Mouse (Mus musculus) intestine, postnatal 0 days (tissue): ENCODE results near the gene Syt3. TPM values are rescaled to one million over a fixed set of nuclear protein-coding genes. Genes with fewer than 3 reads are reported as not detected.

Experiments used
- ATAC-seq: fragments of 200-750 bp; cut with Nextera tagmentation; 2 replicates; pipeline ENCODE4 v1.8.0; 2017; ENCODE audit warnings: mild to moderate bottlenecking, moderate TSS enrichment, moderate library complexity
- H3K27ac ChIP-seq: fragments of 300-500 bp; sonication (generic); 2 replicates; pipeline ENCODE4 v1.5.1; 2014; ENCODE audit warnings: mild to moderate bottlenecking, low read depth, low read length, moderate library complexity
- H3K27me3 ChIP-seq: fragments of 300-500 bp; sonication (generic); replicated peaks from 2 replicates; pipeline ENCODE4 v1.6.1; 2014; ENCODE audit warnings: low read length, mixed read lengths; ENCODE audit not compliant: control insufficient read depth, insufficient read depth
- H3K36me3 ChIP-seq: fragments of 300-500 bp; sonication (generic); 2 replicates; pipeline ENCODE4 v1.6.1; 2014; ENCODE audit warnings: mild to moderate bottlenecking, moderate library complexity; ENCODE audit not compliant: control insufficient read depth, insufficient read depth
- H3K4me1 ChIP-seq: fragments of 300-500 bp; sonication (generic); replicated peaks from 2 replicates; pipeline ENCODE4 v1.6.1; 2014; ENCODE audit warnings: antibody characterized with exemption, low read length, mixed read lengths; ENCODE audit not compliant: control insufficient read depth, insufficient read depth
- H3K4me2 ChIP-seq: fragments of 300-500 bp; sonication (generic); replicated peaks from 2 replicates; pipeline ENCODE4 v1.6.1; 2014; ENCODE audit warnings: low read depth, mild to moderate bottlenecking, moderate library complexity
- H3K4me3 ChIP-seq: fragments of 300-500 bp; sonication (generic); 2 replicates; pipeline ENCODE4 v1.5.1; 2014; ENCODE audit warnings: low read depth, low read length
- H3K9ac ChIP-seq: fragments of 300-500 bp; sonication (generic); 2 replicates; pipeline ENCODE4 v1.6.1; 2014; ENCODE audit warnings: mild to moderate bottlenecking, low read depth, low read length
- H3K9me3 ChIP-seq: fragments of 300-500 bp; sonication (generic); 2 replicates; pipeline ENCODE4 v1.6.1; 2016; ENCODE audit warnings: mixed run types; ENCODE audit not compliant: control insufficient read depth
- CTCF ChIP-seq: sonication (generic); IDR thresholded peaks from 2 replicates; pipeline ENCODE4 v1.5.1; 2016; ENCODE audit warnings: low read depth, mild to moderate bottlenecking, control low read depth, antibody characterized with exemption, moderate library complexity
- WGBS: fragments of 180-500 bp; shearing (Covaris S2); extraction: QIAGEN DNeasy Blood & Tissue Kit; methylation state at CpG from one replicate; pipeline ENCODE4 v1.1.7; 2014; 5-methylcytosine and 5-hydroxymethylcytosine counted together
- polyA plus RNA-seq: library from polyadenylated mRNA; unstranded; fragments of >200 nt; fragmentation: Nextera tagmentation; extraction: Ambion mirVana; gene quantifications from 2 replicates; pipeline ENCODE4 v1.2.1, GENCODE M21; 2015

Gene Syt3
- polyA plus RNA-seq, 1 experiment from 2014 or later = 0.55 TPM

GRCm38 (mm10) chr7:44393284-44393683 is 9.4 kb downstream of the Syt3 start:
- TF ChIP-seq CTCF = no peak
- ATAC-seq = no peak
- Histone ChIP-seq H3K4me3 (no peak overlapping the region), H3K27me3 (no peaks in the 10 kb centered on the region), H3K4me2 (no peak overlapping the region), H3K4me1 (no peaks in the 10 kb centered on the region), H3K36me3 (no peaks in the 10 kb centered on the region), H3K9me3 (no peaks in the 10 kb centered on the region), H3K9ac (no peak overlapping the region), H3K27ac (no peak overlapping the region)
- WGBS = 84% methylated on average over 17 of the region's 17 CpGs

- peak; percentile 83 for TF ChIP-seq CTCF
- H3K27ac ChIP-seq = no peak overlapping the region
- ATAC-seq = peak; percentile 55
- no peaks in the 10 kb centered on the region for H3K9me3 ChIP-seq
- WGBS = 13% methylated on average over 3 of the region's 3 CpGs
- no peaks in the 10 kb centered on the region for H3K4me1 ChIP-seq
- no peaks in the 10 kb centered on the region for H3K36me3 ChIP-seq
- no peaks in the 10 kb centered on the region for H3K27me3 ChIP-seq
- H3K4me3 ChIP-seq = no peak overlapping the region
- H3K4me2 ChIP-seq = no peak overlapping the region
- H3K9ac ChIP-seq = no peak overlapping the region
Observed at GRCm38 (mm10) chr7:44398570-44398969, 14.7 kb downstream of the Syt3 start.

GRCm38 (mm10) chr7:44401673-44402072 is 17.8 kb downstream of the Syt3 start:
- no peak for TF ChIP-seq CTCF
- 0 out of 2 replicates have a peak, but pooled peaks cover 4% of the 10 kb centered on the region for H3K27me3 ChIP-seq
- ATAC-seq = no peak
- no peak overlapping the region for H3K4me2 ChIP-seq
- H3K27ac ChIP-seq = no peak overlapping the region
- no peaks in the 10 kb centered on the region for H3K4me1 ChIP-seq
- H3K9me3 ChIP-seq = no peaks in the 10 kb centered on the region
- no peak overlapping the region for H3K9ac ChIP-seq
- no peak overlapping the region for H3K4me3 ChIP-seq
- no peaks in the 10 kb centered on the region for H3K36me3 ChIP-seq
- 70% methylated on average over 6 of the region's 6 CpGs for WGBS

GRCm38 (mm10) chr7:44405346-44406014 is 21.6 kb downstream of the Syt3 start:
- Histone ChIP-seq H3K27me3 (0 out of 2 replicates have a peak, but pooled peaks cover 4% of the 10 kb centered on the region), H3K36me3 (no peaks in the 10 kb centered on the region), H3K4me1 (no peaks in the 10 kb centered on the region), H3K9ac (no peak overlapping the region), H3K27ac (no peak overlapping the region), H3K4me2 (peak overlapping the region; percentile 59), H3K9me3 (no peaks in the 10 kb centered on the region), H3K4me3 (peak overlapping the region; percentile 30)
- peak; percentile 83 for ATAC-seq
- WGBS = 4% methylated on average over 27 of the region's 27 CpGs
- TF ChIP-seq CTCF = peak; percentile 25; the same call in 1 of the 2 replicates

- TF ChIP-seq CTCF = no peak
- Histone ChIP-seq H3K4me3 (peak overlapping the region; percentile 30; the same call in 1 of the 2 replicates), H3K4me2 (peak overlapping the region; percentile 59), H3K9ac (no peak overlapping the region), H3K27ac (no peak overlapping the region), H3K27me3 (0 out of 2 replicates have a peak, but pooled peaks cover 4% of the 10 kb centered on the region), H3K4me1 (no peaks in the 10 kb centered on the region), H3K36me3 (no peaks in the 10 kb centered on the region), H3K9me3 (no peaks in the 10 kb centered on the region)
- 1% methylated on average over 5 of the region's 5 CpGs for WGBS
- ATAC-seq = peak; percentile 5; the same call in 1 of the 2 replicates
Observed at GRCm38 (mm10) chr7:44406015-44406355, 22.1 kb downstream of the Syt3 start.

GRCm38 (mm10) chr7:44411144-44411543 is 27.2 kb downstream of the Syt3 start:
- Histone ChIP-seq H3K4me2 (no peak overlapping the region), H3K27ac (no peak overlapping the region), H3K4me1 (no peaks in the 10 kb centered on the region), H3K27me3 (no peaks in the 10 kb centered on the region), H3K4me3 (no peak overlapping the region), H3K36me3 (no peaks in the 10 kb centered on the region), H3K9me3 (no peaks in the 10 kb centered on the region), H3K9ac (no peak overlapping the region)
- TF ChIP-seq CTCF = no peak
- WGBS = 85% methylated on average over 4 of the region's 4 CpGs
- ATAC-seq = no peak
